Mouse (Mus musculus): ENCODE measurements at regions not wholly inside any gene's neighbourhood (a gene's known extent, or its start where the extent isn't known, plus 50 kb on each side); places are given as distances from the start of the nearest gene placed in this dataset.
"Not testable (repeated sequence)": the region's sequence is repeated elsewhere in the genome, so short reads cannot be mapped to it uniquely, and the experiment has no call there.

- TF ChIP-seq CHD2 (IDR thresholded peaks at IDR 0.05; ENCODE audit: low read depth, low read length) (no peak), ZNF384 (IDR thresholded peaks at IDR 0.05; ENCODE audit: low read depth, low read length) (no peak), MAFK (IDR thresholded peaks at IDR 0.05; ENCODE audit: insufficient read depth, low read depth, low read length) (no peak), HCFC1 (IDR thresholded peaks at IDR 0.05; ENCODE audit: borderline replicate concordance, insufficient read depth, low read length) (no peak), ZC3H11A (IDR thresholded peaks at IDR 0.05; ENCODE audit: borderline replicate concordance, low read depth, low read length) (no peak)
- in situ Hi-C loops (cut with MboI; ENCODE audit: low sequenced_read_pairs in 2 of 2, unreplicated experiment in 2 of 2), result loop anchor here in 1 of 2 experiments (10.0 kb wide), 1 partner anchor 714 kb away; no protein-coding TSS in a partner anchor
- Histone ChIP-seq H3K9me3 (ENCODE audit: control insufficient read depth, insufficient read depth, low read depth, low read length) (no peaks in the 10 kb centered on the region), H3K36me3 (ENCODE audit: control insufficient read depth, insufficient read depth, low read length, poor library complexity, severe bottlenecking) (no peaks in the 10 kb centered on the region; the same call in 1 of the 2 replicates), H3K27ac (ENCODE audit: insufficient read depth, low read depth, low read length, poor library complexity, severe bottlenecking) (peak overlapping the region; percentile 69), H3K4me1 (ENCODE audit: control insufficient read depth in 2 of 2, insufficient read depth in 2 of 2, low read length in 2 of 2, poor library complexity in 1 of 2) (peaks cover 0 to 2% of the 10 kb centered on the region in 2 experiments; a peak in 1 of 4 replicates), H3K9ac (ENCODE audit: insufficient read depth, low read depth, low read length, poor library complexity, severe bottlenecking) (peak overlapping the region; percentile 7; the same call in 1 of the 2 replicates), H3K4me3 (ENCODE audit: insufficient read depth in 1 of 2, low read depth in 1 of 2, low read length in 2 of 2, poor library complexity in 1 of 2, severe bottlenecking in 1 of 2) (peak overlapping the region; percentile 36 to 54; a peak in 3 of 4 replicates)
- no peak for DNase-seq (ENCODE audit: low read depth, low spot score)
Observed at GRCm38 (mm10) chr14:52720640-52721039, 225.1 kb upstream of the Olfr1507 start.

GRCm38 (mm10) chr14:52700851-52701250, 205.3 kb upstream of the Olfr1507 start:
- DNase-seq (ENCODE audit: low read depth, low spot score); H3K9ac ChIP-seq (ENCODE audit: insufficient read depth, low read depth, low read length, poor library complexity, severe bottlenecking); H3K9me3 ChIP-seq (ENCODE audit: control insufficient read depth, insufficient read depth, low read depth, low read length); in situ Hi-C loops (cut with MboI; ENCODE audit: low sequenced_read_pairs in 2 of 2, unreplicated experiment in 2 of 2); H3K36me3 ChIP-seq (ENCODE audit: control insufficient read depth, insufficient read depth, low read length, poor library complexity, severe bottlenecking); H3K4me1 ChIP-seq (ENCODE audit: control insufficient read depth in 2 of 2, insufficient read depth in 2 of 2, low read length in 2 of 2, poor library complexity in 1 of 2); H3K27ac ChIP-seq (ENCODE audit: insufficient read depth, low read depth, low read length, poor library complexity, severe bottlenecking); H3K4me3 ChIP-seq (ENCODE audit: insufficient read depth in 1 of 2, low read depth in 1 of 2, low read length in 2 of 2, poor library complexity in 1 of 2, severe bottlenecking in 1 of 2): not testable (repeated sequence)

GRCm38 (mm10) chr14:52683636-52684035, 188.1 kb upstream of the Olfr1507 start:
- in situ Hi-C loops (cut with MboI; ENCODE audit: low sequenced_read_pairs in 2 of 2, unreplicated experiment in 2 of 2), result loop anchor here in 1 of 2 experiments (25.0 kb wide), 1 partner anchor 704 kb away; no protein-coding TSS in a partner anchor
- H3K4me3 ChIP-seq (ENCODE audit: insufficient read depth in 1 of 2, low read depth in 1 of 2, low read length in 2 of 2, poor library complexity in 1 of 2, severe bottlenecking in 1 of 2); H3K9me3 ChIP-seq (ENCODE audit: control insufficient read depth, insufficient read depth, low read depth, low read length); H3K4me1 ChIP-seq (ENCODE audit: control insufficient read depth in 2 of 2, insufficient read depth in 2 of 2, low read length in 2 of 2, poor library complexity in 1 of 2); H3K27ac ChIP-seq (ENCODE audit: insufficient read depth, low read depth, low read length, poor library complexity, severe bottlenecking); DNase-seq (ENCODE audit: low read depth, low spot score); H3K36me3 ChIP-seq (ENCODE audit: control insufficient read depth, insufficient read depth, low read length, poor library complexity, severe bottlenecking); H3K9ac ChIP-seq (ENCODE audit: insufficient read depth, low read depth, low read length, poor library complexity, severe bottlenecking): not testable (repeated sequence)

- Histone ChIP-seq H3K4me1 (ENCODE audit: control insufficient read depth in 2 of 2, insufficient read depth in 2 of 2, low read length in 2 of 2, poor library complexity in 1 of 2) (peaks cover 0 to 3% of the 10 kb centered on the region in 2 experiments; a peak in 1 of 4 replicates), H3K9me3 (ENCODE audit: control insufficient read depth, insufficient read depth, low read depth, low read length) (no peaks in the 10 kb centered on the region), H3K36me3 (ENCODE audit: control insufficient read depth, insufficient read depth, low read length, poor library complexity, severe bottlenecking) (no peaks in the 10 kb centered on the region), H3K27ac (ENCODE audit: insufficient read depth, low read depth, low read length, poor library complexity, severe bottlenecking) (no peak overlapping the region), H3K4me3 (ENCODE audit: insufficient read depth in 1 of 2, low read depth in 1 of 2, low read length in 2 of 2, poor library complexity in 1 of 2, severe bottlenecking in 1 of 2) (no peak overlapping the region), H3K9ac (ENCODE audit: insufficient read depth, low read depth, low read length, poor library complexity, severe bottlenecking) (no peak overlapping the region)
- in situ Hi-C loops (cut with MboI; ENCODE audit: low sequenced_read_pairs in 2 of 2, unreplicated experiment in 2 of 2), result no loop called here
- no peak for DNase-seq (ENCODE audit: low read depth, low spot score)
- TF ChIP-seq ZNF384 (IDR thresholded peaks at IDR 0.05; ENCODE audit: low read depth, low read length) (no peak), CHD2 (IDR thresholded peaks at IDR 0.05; ENCODE audit: low read depth, low read length) (no peak), ZC3H11A (IDR thresholded peaks at IDR 0.05; ENCODE audit: borderline replicate concordance, low read depth, low read length) (no peak), HCFC1 (IDR thresholded peaks at IDR 0.05; ENCODE audit: borderline replicate concordance, insufficient read depth, low read length) (no peak), MAFK (IDR thresholded peaks at IDR 0.05; ENCODE audit: insufficient read depth, low read depth, low read length) (no peak)
Observed at GRCm38 (mm10) chr14:52654355-52654754, 158.8 kb upstream of the Olfr1507 start.

- TF ChIP-seq CHD2 (IDR thresholded peaks at IDR 0.05; ENCODE audit: low read depth, low read length) (no peak), HCFC1 (IDR thresholded peaks at IDR 0.05; ENCODE audit: borderline replicate concordance, insufficient read depth, low read length) (no peak), ZC3H11A (IDR thresholded peaks at IDR 0.05; ENCODE audit: borderline replicate concordance, low read depth, low read length) (no peak), MAFK (IDR thresholded peaks at IDR 0.05; ENCODE audit: insufficient read depth, low read depth, low read length) (no peak), ZNF384 (IDR thresholded peaks at IDR 0.05; ENCODE audit: low read depth, low read length) (no peak)
Observed at GRCm38 (mm10) chr14:52638179-52638578, 142.6 kb upstream of the Olfr1507 start.

More at GRCm38 (mm10) chr14:52638179-52638578, 142.6 kb upstream of the Olfr1507 start:
- H3K4me3 ChIP-seq (ENCODE audit: insufficient read depth in 1 of 2, low read depth in 1 of 2, low read length in 2 of 2, poor library complexity in 1 of 2, severe bottlenecking in 1 of 2), result no peak overlapping the region
- H3K27ac ChIP-seq (ENCODE audit: insufficient read depth, low read depth, low read length, poor library complexity, severe bottlenecking), result no peak overlapping the region
- in situ Hi-C loops (cut with MboI; ENCODE audit: low sequenced_read_pairs in 2 of 2, unreplicated experiment in 2 of 2), result no loop called here
- no peak overlapping the region for H3K9ac ChIP-seq (ENCODE audit: insufficient read depth, low read depth, low read length, poor library complexity, severe bottlenecking)
- no peaks in the 10 kb centered on the region for H3K4me1 ChIP-seq (ENCODE audit: control insufficient read depth in 2 of 2, insufficient read depth in 2 of 2, low read length in 2 of 2, poor library complexity in 1 of 2)
- no peak for DNase-seq (ENCODE audit: low read depth, low spot score)
- H3K9me3 ChIP-seq (ENCODE audit: control insufficient read depth, insufficient read depth, low read depth, low read length), result no peaks in the 10 kb centered on the region
- H3K36me3 ChIP-seq (ENCODE audit: control insufficient read depth, insufficient read depth, low read length, poor library complexity, severe bottlenecking), result no peaks in the 10 kb centered on the region

Data from ES-E14 (cell line).